Mouse (Mus musculus): Measurements from ENCODE around the gene Tsfm. TPM values are rescaled to one million over a fixed set of nuclear protein-coding genes. Genes with fewer than 3 reads are reported as not detected.

The Tsfm gene
- total and polyA plus RNA-seq, 2 experiments from 2014 or later, result 29.3 to 60.7 TPM

- H3K4me1 ChIP-seq (ENCODE audit: insufficient read depth, low read length), result peaks cover 30% of the 10 kb centered on the region
- no peaks in the 10 kb centered on the region for H3K9me3 ChIP-seq (ENCODE audit: low read length)
- H3K4me2 ChIP-seq (ENCODE audit: low read depth, low read length, poor library complexity, severe bottlenecking), result peak overlapping the region; percentile 12; the same call in 1 of the 2 replicates
- no peaks in the 10 kb centered on the region for H3K27me3 ChIP-seq (ENCODE audit: insufficient read depth, low read length)
- no peak for TF ChIP-seq CTCF (IDR thresholded peaks at IDR 0.05)
- no peaks in the 10 kb centered on the region for H3K36me3 ChIP-seq (ENCODE audit: insufficient read depth, low read length)
- WGBS, result 19% methylated on average over 5 of the region's 5 CpGs
- ATAC-seq (ENCODE audit: low FRiP score) (no peak), DNase-seq (ENCODE audit: low spot score) (peak; percentile 53)
- peak overlapping the region; percentile 18; the same call in 1 of the 2 replicates for H3K27ac ChIP-seq (ENCODE audit: low read depth, low read length)
- no peak overlapping the region for H3K4me3 ChIP-seq (ENCODE audit: low read depth, low read length)
- no peak overlapping the region for H3K9ac ChIP-seq (replicated peaks; ENCODE audit: low read length, poor library complexity, severe bottlenecking)
These were observed 46.2 kb downstream of the Tsfm start for GRCm38 (mm10) chr10:126984189-126985004.

- 45% methylated on average over 14 of the region's 14 CpGs for WGBS
- TF ChIP-seq CTCF (IDR thresholded peaks at IDR 0.05), result no peak
- H3K9me3 ChIP-seq (ENCODE audit: low read length), result no peaks in the 10 kb centered on the region
- H3K36me3 ChIP-seq (ENCODE audit: insufficient read depth, low read length), result no peaks in the 10 kb centered on the region
- peaks cover 30% of the 10 kb centered on the region for H3K4me1 ChIP-seq (ENCODE audit: insufficient read depth, low read length)
- DNase-seq (ENCODE audit: low spot score), result no peak
- no peaks in the 10 kb centered on the region for H3K27me3 ChIP-seq (ENCODE audit: insufficient read depth, low read length)
- peak overlapping the region; percentile 89 for H3K4me2 ChIP-seq (ENCODE audit: low read depth, low read length, poor library complexity, severe bottlenecking)
- ATAC-seq (ENCODE audit: low FRiP score), result no peak
- H3K4me3 ChIP-seq (ENCODE audit: low read depth, low read length), result no peak overlapping the region
- no peak overlapping the region for H3K27ac ChIP-seq (ENCODE audit: low read depth, low read length)
- H3K9ac ChIP-seq (replicated peaks; ENCODE audit: low read length, poor library complexity, severe bottlenecking), result no peak overlapping the region
These were observed 47.4 kb downstream of the Tsfm start for GRCm38 (mm10) chr10:126983193-126983725.

GRCm38 (mm10) chr10:126981746-126982145, 48.9 kb downstream of the Tsfm start:
- H3K36me3 ChIP-seq (ENCODE audit: insufficient read depth, low read length), result no peaks in the 10 kb centered on the region
- DNase-seq (ENCODE audit: low spot score) (no peak), ATAC-seq (ENCODE audit: low FRiP score) (no peak)
- H3K27ac ChIP-seq (ENCODE audit: low read depth, low read length), result no peak overlapping the region
- no peak overlapping the region for H3K9ac ChIP-seq (replicated peaks; ENCODE audit: low read length, poor library complexity, severe bottlenecking)
- peak overlapping the region; percentile 89 for H3K4me2 ChIP-seq (ENCODE audit: low read depth, low read length, poor library complexity, severe bottlenecking)
- no peak for TF ChIP-seq CTCF (IDR thresholded peaks at IDR 0.05)
- H3K4me3 ChIP-seq (ENCODE audit: low read depth, low read length), result no peak overlapping the region; the same call in 1 of the 2 replicates
- H3K27me3 ChIP-seq (ENCODE audit: insufficient read depth, low read length), result no peaks in the 10 kb centered on the region
- no peaks in the 10 kb centered on the region for H3K9me3 ChIP-seq (ENCODE audit: low read length)
- 66% methylated on average over 3 of the region's 3 CpGs for WGBS
- peaks cover 26% of the 10 kb centered on the region for H3K4me1 ChIP-seq (ENCODE audit: insufficient read depth, low read length)

- H3K4me2 ChIP-seq (ENCODE audit: low read depth, low read length, poor library complexity, severe bottlenecking), result peak overlapping the region; percentile 89
- peaks cover 26% of the 10 kb centered on the region for H3K4me1 ChIP-seq (ENCODE audit: insufficient read depth, low read length)
- H3K9me3 ChIP-seq (ENCODE audit: low read length), result no peaks in the 10 kb centered on the region
- H3K9ac ChIP-seq (replicated peaks; ENCODE audit: low read length, poor library complexity, severe bottlenecking), result peak overlapping the region; percentile 87
- H3K4me3 ChIP-seq (ENCODE audit: low read depth, low read length), result peak overlapping the region; percentile 96
- no peak for TF ChIP-seq CTCF (IDR thresholded peaks at IDR 0.05)
- DNase-seq (ENCODE audit: low spot score) (no peak), ATAC-seq (ENCODE audit: low FRiP score) (no peak)
- no peaks in the 10 kb centered on the region for H3K36me3 ChIP-seq (ENCODE audit: insufficient read depth, low read length)
- H3K27ac ChIP-seq (ENCODE audit: low read depth, low read length), result peak overlapping the region; percentile 99
- H3K27me3 ChIP-seq (ENCODE audit: insufficient read depth, low read length), result no peaks in the 10 kb centered on the region
- WGBS, result 8% methylated on average over 11 of the region's 11 CpGs
These were observed 49.6 kb downstream of the Tsfm start for GRCm38 (mm10) chr10:126980933-126981530.

- H3K9me3 ChIP-seq (ENCODE audit: low read length), result no peaks in the 10 kb centered on the region
- peak overlapping the region; percentile 87 for H3K9ac ChIP-seq (replicated peaks; ENCODE audit: low read length, poor library complexity, severe bottlenecking)
- no peaks in the 10 kb centered on the region for H3K36me3 ChIP-seq (ENCODE audit: insufficient read depth, low read length)
- peak overlapping the region; percentile 89 for H3K4me2 ChIP-seq (ENCODE audit: low read depth, low read length, poor library complexity, severe bottlenecking)
- WGBS, result 2% methylated on average over 16 of the region's 16 CpGs
- 0 out of 2 replicates have a peak, but pooled peaks have one; percentile 4 for ATAC-seq (ENCODE audit: low FRiP score)
- H3K27ac ChIP-seq (ENCODE audit: low read depth, low read length), result peak overlapping the region; percentile 99
- DNase-seq (ENCODE audit: low spot score), result peak; percentile 80
- peak overlapping the region; percentile 96 for H3K4me3 ChIP-seq (ENCODE audit: low read depth, low read length)
- no peak for TF ChIP-seq CTCF (IDR thresholded peaks at IDR 0.05)
- no peaks in the 10 kb centered on the region for H3K27me3 ChIP-seq (ENCODE audit: insufficient read depth, low read length)
- H3K4me1 ChIP-seq (ENCODE audit: insufficient read depth, low read length), result peaks cover 26% of the 10 kb centered on the region
These were observed 50.3 kb downstream of the Tsfm start for GRCm38 (mm10) chr10:126980221-126980932.
